Mouse (Mus musculus): Measurements from ENCODE around the gene Fam149a. TPM values are rescaled to one million over a fixed set of nuclear protein-coding genes. Genes with fewer than 3 reads are reported as not detected.

Fam149a gene
- 3.0 and 3.4 TPM in 2 replicates for polyA plus RNA-seq (2015; fragmentation: Nextera tagmentation; extraction: Ambion mirVana)

DNA sequence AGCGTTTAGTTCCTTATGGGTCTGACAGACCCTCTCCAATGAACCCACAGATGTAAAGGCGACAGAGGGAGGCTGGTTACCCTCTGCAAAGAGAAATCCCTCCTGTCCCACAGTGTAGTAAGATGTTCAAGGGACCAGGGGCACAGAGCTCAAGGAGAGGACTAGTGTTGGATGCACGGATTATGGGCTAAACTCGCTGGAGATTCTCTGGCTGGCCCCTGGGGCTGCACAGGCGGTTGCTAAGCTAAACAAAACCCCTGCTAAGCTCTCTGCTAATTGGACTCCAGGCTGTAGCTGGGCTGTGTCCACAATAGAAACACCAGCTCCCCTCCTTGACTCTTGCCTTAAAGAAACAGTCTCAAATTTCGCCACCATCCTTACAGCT is at the start of gene Fam149a:
Gene Fam149a (minus strand): TSS at position 329 of the 385 bp plus-strand sequence.
- 8% methylated on average over 6 of the region's 6 CpGs for WGBS
- Histone ChIP-seq H3K4me1 (ENCODE audit: control insufficient read depth, insufficient read depth, low read length) (peaks cover 12% of the 10 kb centered on the region), H3K4me2 (ENCODE audit: low read depth, low read length) (peak within 1 kb of the TSS; percentile 79), H3K27ac (ENCODE audit: low read length) (no peak within 1 kb of the TSS), H3K4me3 (ENCODE audit: low read length) (peak within 1 kb of the TSS; percentile 44), H3K9ac (ENCODE audit: low read length) (peak within 1 kb of the TSS; percentile 57), H3K27me3 (ENCODE audit: control insufficient read depth, insufficient read depth, low read length) (peaks cover 11% of the 10 kb centered on the region), H3K9me3 (replicated peaks; ENCODE audit: control insufficient read depth, low read length) (no peaks in the 10 kb centered on the region), H3K36me3 (ENCODE audit: control insufficient read depth, insufficient read depth) (no peaks in the 10 kb centered on the region)
- ATAC-seq (replicated peaks; ENCODE audit: extremely low read depth, insufficient read depth, low FRiP score), result no peak

- no peak overlapping the region for H3K4me2 ChIP-seq (ENCODE audit: low read depth, low read length)
- H3K4me3 ChIP-seq (ENCODE audit: low read length), result no peak overlapping the region
- no peak overlapping the region for H3K9ac ChIP-seq (ENCODE audit: low read length)
- H3K27me3 ChIP-seq (ENCODE audit: control insufficient read depth, insufficient read depth, low read length), result no peaks in the 10 kb centered on the region
- H3K27ac ChIP-seq (ENCODE audit: low read length), result no peak overlapping the region
- H3K4me1 ChIP-seq (ENCODE audit: control insufficient read depth, insufficient read depth, low read length), result peaks cover 5% of the 10 kb centered on the region; the same call in 1 of the 2 replicates
- H3K36me3 ChIP-seq (ENCODE audit: control insufficient read depth, insufficient read depth), result no peaks in the 10 kb centered on the region
- no peak for ATAC-seq (replicated peaks; ENCODE audit: extremely low read depth, insufficient read depth, low FRiP score)
- no peaks in the 10 kb centered on the region for H3K9me3 ChIP-seq (replicated peaks; ENCODE audit: control insufficient read depth, low read length)
- WGBS, result 65% methylated on average over 7 of the region's 7 CpGs
These were observed 38.1 kb upstream of the Fam149a start for GRCm38 (mm10) chr8:45420151-45420550.

DNA sequence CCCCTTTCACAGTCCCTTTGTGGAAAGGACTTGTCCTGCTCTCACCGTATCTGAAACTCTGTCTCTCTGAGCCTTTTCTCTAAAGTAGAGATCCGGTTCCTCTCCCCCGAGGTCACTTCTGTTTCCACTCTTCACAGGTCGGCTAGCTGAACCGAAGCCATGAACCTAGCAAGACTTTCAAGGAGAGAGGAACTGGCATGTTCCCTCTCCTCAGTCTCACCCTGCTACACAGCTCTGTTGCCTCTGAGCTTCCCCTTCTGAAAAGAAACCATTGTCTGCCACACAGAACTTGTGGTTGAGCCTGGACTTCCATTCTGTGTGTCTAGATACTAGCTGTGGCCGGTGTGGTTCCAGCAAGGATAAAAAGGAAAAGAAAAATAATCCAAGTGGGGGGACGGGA is 32.9 kb upstream of the Fam149a start:
- Histone ChIP-seq H3K4me1 (ENCODE audit: control insufficient read depth, insufficient read depth, low read length) (no peaks in the 10 kb centered on the region; the same call in 1 of the 2 replicates), H3K4me2 (ENCODE audit: low read depth, low read length) (no peak overlapping the region), H3K4me3 (ENCODE audit: low read length) (no peak overlapping the region), H3K27me3 (ENCODE audit: control insufficient read depth, insufficient read depth, low read length) (no peaks in the 10 kb centered on the region), H3K27ac (ENCODE audit: low read length) (no peak overlapping the region), H3K9ac (ENCODE audit: low read length) (no peak overlapping the region), H3K36me3 (ENCODE audit: control insufficient read depth, insufficient read depth) (no peaks in the 10 kb centered on the region), H3K9me3 (replicated peaks; ENCODE audit: control insufficient read depth, low read length) (no peaks in the 10 kb centered on the region)
- ATAC-seq (replicated peaks; ENCODE audit: extremely low read depth, insufficient read depth, low FRiP score), result no peak
- 71% methylated on average over 7 of the region's 7 CpGs for WGBS

- no peaks in the 10 kb centered on the region for H3K9me3 ChIP-seq (replicated peaks; ENCODE audit: control insufficient read depth, low read length)
- no peaks in the 10 kb centered on the region for H3K27me3 ChIP-seq (ENCODE audit: control insufficient read depth, insufficient read depth, low read length)
- no peak for ATAC-seq (replicated peaks; ENCODE audit: extremely low read depth, insufficient read depth, low FRiP score)
- peak within 1 kb of the TSS; percentile 59 for H3K4me3 ChIP-seq (ENCODE audit: low read length)
- no peaks in the 10 kb centered on the region; the same call in 1 of the 2 replicates for H3K4me1 ChIP-seq (ENCODE audit: control insufficient read depth, insufficient read depth, low read length)
- peak within 1 kb of the TSS; percentile 85 for H3K27ac ChIP-seq (ENCODE audit: low read length)
- 55% methylated on average over 2 of the region's 2 CpGs for WGBS
- no peaks in the 10 kb centered on the region for H3K36me3 ChIP-seq (ENCODE audit: control insufficient read depth, insufficient read depth)
- H3K4me2 ChIP-seq (ENCODE audit: low read depth, low read length), result peak within 1 kb of the TSS; percentile 64
- peak within 1 kb of the TSS; percentile 73 for H3K9ac ChIP-seq (ENCODE audit: low read length)
These were observed 28.8 kb upstream of the Fam149a start, which contains the start of gene Tlr3 for GRCm38 (mm10) chr8:45410882-45411281. Tlr3 (minus strand) TSS chr8:45411080.

- Histone ChIP-seq H3K9me3 (replicated peaks; ENCODE audit: control insufficient read depth, low read length) (no peaks in the 10 kb centered on the region), H3K9ac (ENCODE audit: low read length) (peak overlapping the region; percentile 73), H3K36me3 (ENCODE audit: control insufficient read depth, insufficient read depth) (no peaks in the 10 kb centered on the region), H3K27ac (ENCODE audit: low read length) (peak overlapping the region; percentile 85), H3K4me3 (ENCODE audit: low read length) (peak overlapping the region; percentile 59), H3K4me2 (ENCODE audit: low read depth, low read length) (peak overlapping the region; percentile 64), H3K27me3 (ENCODE audit: control insufficient read depth, insufficient read depth, low read length) (no peaks in the 10 kb centered on the region), H3K4me1 (ENCODE audit: control insufficient read depth, insufficient read depth, low read length) (no peaks in the 10 kb centered on the region; the same call in 1 of the 2 replicates)
- ATAC-seq (replicated peaks; ENCODE audit: extremely low read depth, insufficient read depth, low FRiP score), result peak; percentile 93
- WGBS, result 9% methylated on average over 18 of the region's 18 CpGs
These were observed 28.2 kb upstream of the Fam149a start for GRCm38 (mm10) chr8:45410146-45410880.

DNA sequence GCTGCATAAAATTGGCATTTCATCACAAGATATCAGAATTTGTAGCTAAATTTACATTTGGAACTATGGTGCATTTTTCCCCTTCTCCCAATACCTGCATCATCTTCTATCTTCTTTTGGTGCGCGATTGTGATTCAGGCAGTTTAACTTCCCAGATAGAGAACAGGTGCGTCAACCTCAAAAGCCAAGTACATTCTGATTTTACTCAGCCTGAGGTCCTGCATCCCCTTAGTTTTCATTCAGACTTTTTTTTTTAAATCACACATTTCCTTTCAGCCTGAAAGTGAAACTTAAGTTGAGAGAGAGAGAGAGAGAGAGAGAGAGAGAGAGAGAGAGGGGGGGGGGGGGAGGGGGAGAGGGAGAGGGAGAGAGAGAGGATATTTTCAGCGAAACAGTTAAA is 27.6 kb upstream of the Fam149a start:
- 27% methylated on average over 4 of the region's 4 CpGs for WGBS
- peak overlapping the region; percentile 73 for H3K9ac ChIP-seq (ENCODE audit: low read length)
- H3K27ac ChIP-seq (ENCODE audit: low read length), result peak overlapping the region; percentile 85
- H3K4me3 ChIP-seq (ENCODE audit: low read length), result peak overlapping the region; percentile 59
- peak overlapping the region; percentile 64 for H3K4me2 ChIP-seq (ENCODE audit: low read depth, low read length)
- H3K9me3 ChIP-seq (replicated peaks; ENCODE audit: control insufficient read depth, low read length), result no peaks in the 10 kb centered on the region
- no peaks in the 10 kb centered on the region for H3K27me3 ChIP-seq (ENCODE audit: control insufficient read depth, insufficient read depth, low read length)
- H3K4me1 ChIP-seq (ENCODE audit: control insufficient read depth, insufficient read depth, low read length), result no peaks in the 10 kb centered on the region; the same call in 1 of the 2 replicates
- ATAC-seq (replicated peaks; ENCODE audit: extremely low read depth, insufficient read depth, low FRiP score), result 0 out of 2 replicates have a peak, but pooled peaks have one; percentile 4
- no peaks in the 10 kb centered on the region for H3K36me3 ChIP-seq (ENCODE audit: control insufficient read depth, insufficient read depth)

DNA sequence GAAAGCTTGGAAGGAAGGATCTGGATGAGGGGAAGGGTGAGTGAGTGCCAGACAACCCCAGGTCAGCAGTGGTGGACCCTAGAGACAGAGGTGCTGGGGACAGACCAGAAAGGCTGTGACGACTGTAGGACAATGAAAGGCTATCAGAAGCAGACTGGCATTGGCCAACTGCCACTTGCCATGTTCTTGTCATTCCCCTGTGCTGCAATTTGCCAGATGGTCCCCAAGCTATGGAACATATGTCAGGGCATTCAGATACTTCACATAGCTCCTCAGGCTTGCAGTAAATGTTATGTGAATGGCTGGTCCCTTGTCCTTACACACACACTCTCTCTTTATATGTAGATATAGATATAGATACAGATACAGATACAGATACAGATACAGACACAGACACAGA is 1.2 kb upstream of the Fam149a start:
- no peak overlapping the region for H3K4me2 ChIP-seq (ENCODE audit: low read depth, low read length)
- ATAC-seq (replicated peaks; ENCODE audit: extremely low read depth, insufficient read depth, low FRiP score), result no peak
- no peak overlapping the region for H3K27ac ChIP-seq (ENCODE audit: low read length)
- no peak overlapping the region for H3K4me3 ChIP-seq (ENCODE audit: low read length)
- H3K27me3 ChIP-seq (ENCODE audit: control insufficient read depth, insufficient read depth, low read length), result peaks cover 11% of the 10 kb centered on the region
- 25% methylated on average over 1 of the region's 1 CpGs for WGBS
- H3K4me1 ChIP-seq (ENCODE audit: control insufficient read depth, insufficient read depth, low read length), result peaks cover 12% of the 10 kb centered on the region
- H3K9me3 ChIP-seq (replicated peaks; ENCODE audit: control insufficient read depth, low read length), result no peaks in the 10 kb centered on the region
- no peaks in the 10 kb centered on the region for H3K36me3 ChIP-seq (ENCODE audit: control insufficient read depth, insufficient read depth)
- no peak overlapping the region for H3K9ac ChIP-seq (ENCODE audit: low read length)

GRCm38 (mm10) chr8:45381075-45381962 is 772 bp downstream of the Fam149a start:
- H3K9me3 ChIP-seq (replicated peaks; ENCODE audit: control insufficient read depth, low read length), result no peaks in the 10 kb centered on the region
- WGBS, result 2% methylated on average over 38 of the region's 38 CpGs
- H3K4me2 ChIP-seq (ENCODE audit: low read depth, low read length), result peak overlapping the region; percentile 79
- no peak overlapping the region for H3K27ac ChIP-seq (ENCODE audit: low read length)
- ATAC-seq (replicated peaks; ENCODE audit: extremely low read depth, insufficient read depth, low FRiP score), result no peak; the same call in 1 of the 2 replicates
- H3K27me3 ChIP-seq (ENCODE audit: control insufficient read depth, insufficient read depth, low read length), result peaks cover 11% of the 10 kb centered on the region
- H3K4me1 ChIP-seq (ENCODE audit: control insufficient read depth, insufficient read depth, low read length), result peaks cover 12% of the 10 kb centered on the region
- peak overlapping the region; percentile 44 for H3K4me3 ChIP-seq (ENCODE audit: low read length)
- no peaks in the 10 kb centered on the region for H3K36me3 ChIP-seq (ENCODE audit: control insufficient read depth, insufficient read depth)
- H3K9ac ChIP-seq (ENCODE audit: low read length), result peak overlapping the region; percentile 57
